Mouse (Mus musculus): ENCODE results near the gene Tmtc2.

Tmtc2 gene

DNA sequence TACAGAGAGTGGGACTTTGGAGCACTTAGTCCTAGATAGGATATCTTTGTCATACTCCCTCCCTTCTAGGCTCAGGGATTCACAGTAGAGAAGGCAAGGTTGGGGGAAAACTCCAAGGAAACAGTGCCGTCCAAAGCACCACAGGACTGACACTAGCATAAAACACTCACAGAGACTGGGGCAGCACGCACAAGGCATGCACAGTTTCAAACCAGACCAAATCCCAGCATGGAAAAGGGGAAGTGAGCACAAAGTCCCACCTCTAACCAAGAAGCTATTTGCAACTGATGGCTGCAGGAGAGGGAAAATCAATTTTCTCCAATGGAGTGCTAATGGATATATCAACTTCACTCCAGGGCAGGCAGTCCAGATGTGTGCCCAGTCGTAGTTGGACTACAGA is 276.7 kb downstream of the Tmtc2 start:
- no peak for DNase-seq (ENCODE audit: low read depth, low spot score)

DNA sequence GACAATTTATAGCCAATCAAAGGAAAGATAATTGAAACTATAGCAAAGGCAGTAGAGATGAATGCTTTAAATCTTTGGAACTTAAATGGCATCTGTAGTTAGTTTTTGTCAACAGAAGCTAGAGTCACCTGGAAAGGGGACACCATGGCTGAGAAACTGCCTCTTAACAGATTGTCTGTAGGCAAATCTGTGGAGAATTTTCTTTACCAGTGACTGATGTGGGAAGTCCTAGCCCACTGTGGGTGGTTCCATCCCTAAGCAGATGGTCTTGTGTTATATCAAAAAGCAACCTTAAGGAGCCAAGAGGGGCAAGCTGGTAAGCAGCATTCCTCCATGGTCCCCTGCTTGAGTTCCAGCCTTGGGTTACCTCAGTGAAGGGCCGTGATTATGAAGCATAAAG is 281.3 kb downstream of the Tmtc2 start:
- DNase-seq (ENCODE audit: low read depth, low spot score): peak; percentile 65

DNA sequence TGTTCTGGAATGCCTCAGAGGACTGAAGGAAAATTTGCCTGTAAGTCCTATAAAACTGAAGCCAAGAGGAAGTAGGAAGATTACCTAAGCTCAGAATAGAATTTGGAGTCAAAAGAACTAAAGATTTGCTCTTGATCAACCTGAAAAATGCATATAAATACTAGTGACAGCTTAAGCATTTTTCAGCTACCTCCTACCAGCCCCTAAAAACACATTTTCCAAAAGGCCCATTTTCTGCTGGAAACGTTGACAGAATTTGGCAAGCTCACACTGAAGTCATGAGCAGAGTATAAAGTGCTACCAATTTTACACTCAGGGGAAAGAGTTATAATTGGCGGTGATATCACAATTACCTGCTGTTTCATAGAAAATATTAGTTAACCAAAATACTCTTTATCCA is 285.8 kb downstream of the Tmtc2 start:
- DNase-seq (ENCODE audit: low read depth, low spot score): peak; percentile 67

DNA sequence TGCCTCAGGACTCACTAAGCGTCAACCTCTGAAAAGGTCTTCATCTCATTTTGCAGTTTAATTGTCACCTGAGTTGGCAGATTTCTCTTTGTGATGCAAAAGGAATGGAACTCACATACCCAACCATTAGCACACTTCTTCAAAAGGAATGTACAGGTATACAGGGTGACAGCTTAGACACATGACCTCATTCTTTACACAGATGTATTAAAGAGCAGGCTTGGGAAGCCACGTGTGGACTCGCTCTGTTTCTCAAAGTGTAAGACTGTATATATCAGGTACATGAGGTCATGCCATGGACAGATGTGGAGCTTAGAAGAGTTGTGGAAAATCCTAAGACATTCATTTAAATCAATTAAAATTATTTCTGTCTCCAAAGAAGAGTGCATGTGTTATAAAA is 286.7 kb downstream of the Tmtc2 start:
- DNase-seq (ENCODE audit: low read depth, low spot score): no peak

DNA sequence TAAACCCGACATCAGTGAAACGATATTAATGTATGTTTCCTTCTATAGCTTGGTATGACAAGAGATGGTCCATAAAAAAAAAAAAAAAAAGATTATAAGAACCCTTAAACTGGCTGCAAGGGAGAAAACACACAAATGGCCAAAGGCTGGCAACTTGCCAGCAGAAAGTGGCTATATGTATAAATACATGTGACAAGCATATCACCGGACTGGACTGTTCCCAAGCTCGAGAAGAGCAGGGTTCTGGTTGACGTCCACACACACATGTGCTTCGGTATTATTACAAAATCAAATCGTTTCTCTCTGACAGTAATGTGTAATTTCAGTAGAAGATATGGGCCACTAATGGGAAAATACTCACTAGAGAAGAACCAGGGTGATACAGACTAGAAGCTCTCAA is 287.2 kb downstream of the Tmtc2 start:
- no peak for DNase-seq (ENCODE audit: low read depth, low spot score)

DNA sequence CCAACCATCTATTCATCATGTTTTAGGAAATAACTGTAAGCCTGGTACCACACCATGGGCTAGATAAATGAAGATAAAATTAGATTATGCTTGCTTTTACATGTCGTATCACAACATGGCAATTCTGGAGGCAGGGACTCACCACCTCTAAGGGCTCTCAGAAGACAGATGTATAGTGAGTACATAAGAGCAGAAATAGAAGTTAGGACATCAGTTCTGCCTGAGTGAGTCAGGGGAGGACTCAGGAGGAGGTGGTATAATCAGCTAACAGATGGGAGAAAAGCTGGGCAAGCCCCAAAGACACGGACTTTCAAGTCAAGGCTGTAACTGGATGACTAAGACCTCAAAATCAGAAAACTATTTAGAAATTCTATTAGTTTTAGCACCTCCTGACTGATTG is 288.0 kb downstream of the Tmtc2 start:
- DNase-seq (ENCODE audit: low read depth, low spot score): peak; percentile 85

DNA sequence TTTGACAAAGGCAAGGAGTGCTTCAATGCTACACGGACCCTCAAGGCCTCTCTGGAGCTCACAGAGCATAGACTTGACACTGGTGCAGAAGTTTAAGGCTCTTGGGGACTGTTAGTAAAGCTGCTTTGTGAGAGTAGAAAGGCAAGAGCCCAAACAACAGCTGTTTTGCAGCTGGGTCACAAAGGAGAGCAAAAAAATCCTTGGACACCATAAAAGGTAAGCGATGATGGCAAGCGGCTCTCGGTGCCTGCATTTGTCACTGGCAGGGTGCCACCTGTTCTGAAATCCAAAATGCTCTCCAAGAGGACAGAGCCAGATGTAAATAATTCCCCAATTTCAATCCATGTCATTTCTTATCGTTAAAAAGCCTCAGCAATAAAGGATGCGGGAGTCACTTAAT is 290.1 kb downstream of the Tmtc2 start:
- DNase-seq (ENCODE audit: low read depth, low spot score): peak; percentile 39

DNA sequence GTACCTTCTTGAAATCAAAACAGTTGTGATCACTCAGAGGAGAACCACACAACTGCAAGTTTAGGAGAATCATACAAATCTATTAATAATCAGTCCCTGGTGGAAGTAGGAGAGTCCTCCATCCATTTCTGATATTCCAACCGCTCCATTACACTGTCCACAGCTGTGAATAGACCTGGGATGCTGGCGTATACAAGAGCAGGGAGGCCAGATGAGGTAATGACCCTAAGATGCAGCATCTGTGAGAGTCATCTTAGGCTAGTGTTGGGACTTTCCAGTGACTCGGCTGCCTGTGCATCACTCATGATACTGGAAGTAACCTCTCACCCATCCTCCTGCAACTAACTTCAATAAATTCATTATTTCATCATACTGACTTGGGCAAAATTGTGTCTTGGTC is 293.3 kb downstream of the Tmtc2 start:
- no peak for DNase-seq (ENCODE audit: low read depth, low spot score)

DNA sequence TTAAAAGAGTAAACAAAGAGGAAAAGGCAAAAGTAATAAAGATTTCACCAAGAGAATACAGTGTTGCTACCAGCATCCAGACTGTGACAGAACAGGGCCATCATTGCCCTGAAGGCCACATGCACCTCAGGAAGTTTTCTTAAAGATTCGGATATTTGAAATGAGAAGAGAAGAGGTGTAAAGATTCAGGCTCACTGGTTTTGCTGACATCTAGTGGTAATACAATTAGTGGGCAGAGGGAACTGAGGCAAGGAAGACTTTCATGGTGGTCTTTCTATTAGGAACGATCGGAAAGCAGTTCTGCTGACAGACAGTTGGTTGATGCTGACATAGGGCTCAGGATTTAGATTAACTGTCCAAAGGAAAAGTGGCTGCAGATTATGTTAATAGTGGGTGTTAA is 314.2 kb downstream of the Tmtc2 start:
- DNase-seq (ENCODE audit: low read depth, low spot score): peak; percentile 27

DNA sequence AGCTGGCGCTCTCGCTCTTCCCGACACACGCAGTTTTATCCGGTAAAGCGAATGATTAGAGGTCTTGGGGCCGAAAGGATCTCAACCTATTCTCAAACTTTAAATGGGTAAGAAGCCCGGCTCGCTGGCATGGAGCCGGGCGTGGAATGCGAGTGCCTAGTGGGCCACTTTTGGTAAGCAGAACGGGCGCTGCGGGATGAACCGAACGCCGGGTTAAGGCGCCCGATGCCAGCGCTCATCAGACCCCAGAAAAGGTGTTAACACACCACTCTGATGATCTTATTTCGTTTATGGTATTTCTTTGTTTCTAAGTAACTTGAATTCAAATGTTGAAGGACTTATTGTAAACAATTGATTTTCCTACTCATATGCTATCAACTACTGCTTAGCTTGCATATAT is 336.0 kb downstream of the Tmtc2 start:
- DNase-seq (ENCODE audit: low read depth, low spot score): peak; percentile 80

DNA sequence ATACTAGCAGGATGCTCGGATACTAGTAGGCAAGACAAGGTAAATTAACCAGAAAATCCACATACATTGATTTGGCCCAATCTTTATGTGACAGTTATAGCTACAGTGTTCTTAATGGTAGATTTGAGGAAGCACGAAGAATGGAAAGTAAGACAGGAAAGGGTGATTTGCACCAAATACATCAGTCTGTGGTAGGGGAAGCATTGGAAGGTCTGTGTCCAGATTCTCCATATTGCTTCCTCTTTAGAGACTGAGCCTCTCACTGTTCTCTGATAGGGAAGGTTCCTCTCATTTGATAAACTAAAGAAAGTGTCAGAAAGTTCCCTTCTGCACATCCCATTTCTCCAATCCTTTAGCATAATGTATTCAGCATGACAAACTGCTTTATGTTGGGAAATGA is 341.4 kb downstream of the Tmtc2 start:
- DNase-seq (ENCODE audit: low read depth, low spot score): no peak

DNA sequence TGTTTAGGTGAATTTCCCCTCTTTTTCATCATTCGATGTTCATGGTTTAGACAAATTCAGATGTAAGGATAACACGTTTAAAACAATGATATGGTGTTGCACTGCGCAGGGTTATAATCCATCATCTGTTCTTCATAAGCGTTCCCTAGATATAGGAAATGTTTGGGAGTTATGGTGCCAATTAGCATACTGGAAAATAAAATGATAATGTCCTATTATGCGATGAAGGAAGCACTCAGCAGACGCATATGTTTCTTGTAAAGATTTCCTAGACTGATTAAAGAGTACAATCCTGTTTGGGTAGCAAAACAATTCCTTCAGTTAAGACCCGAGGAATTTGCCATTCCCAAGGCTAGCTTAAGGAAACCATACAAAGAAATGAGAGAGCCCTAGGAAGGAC is 343.8 kb downstream of the Tmtc2 start:
- no peak for DNase-seq (ENCODE audit: low read depth, low spot score)

DNA sequence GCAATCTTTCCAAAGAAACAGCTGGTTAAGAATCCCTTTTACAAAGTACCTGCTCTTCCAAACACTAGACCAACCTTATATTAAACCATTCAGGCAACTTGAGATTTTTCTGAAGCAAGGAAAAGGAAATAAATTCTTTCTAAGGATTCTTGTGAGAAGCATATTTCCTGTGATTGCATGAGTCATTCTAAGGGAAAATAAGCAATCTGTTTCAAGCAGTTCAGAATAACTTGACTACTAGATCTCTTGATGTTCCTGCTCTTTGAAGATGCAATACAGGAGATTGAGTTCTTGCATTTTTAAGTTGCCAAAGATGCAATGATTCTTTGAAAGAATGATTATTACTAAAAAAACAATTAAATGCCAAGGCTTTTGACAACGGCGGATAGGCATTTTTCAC is 345.6 kb downstream of the Tmtc2 start:
- peak; percentile 60 for DNase-seq (ENCODE audit: low read depth, low spot score)

DNA sequence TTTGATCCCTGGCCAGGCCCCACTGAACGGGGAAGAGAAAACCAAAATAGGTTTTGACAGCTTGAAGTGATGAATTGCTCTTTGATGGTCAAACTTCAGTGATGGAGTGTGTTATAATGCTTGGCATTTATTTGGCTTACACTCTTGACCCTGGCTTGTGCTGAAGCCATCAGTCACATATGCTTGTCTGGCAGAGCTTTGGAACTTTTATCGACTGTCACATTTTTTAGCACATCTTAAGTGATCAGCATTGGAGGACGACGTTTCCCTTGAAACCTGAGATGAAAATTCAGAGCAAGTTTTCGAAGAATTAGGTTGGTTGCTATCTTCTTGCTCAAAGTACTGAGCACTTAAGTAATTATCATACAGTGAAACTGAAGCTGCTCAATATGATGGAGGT is 346.6 kb downstream of the Tmtc2 start:
- DNase-seq (ENCODE audit: low read depth, low spot score): no peak

DNA sequence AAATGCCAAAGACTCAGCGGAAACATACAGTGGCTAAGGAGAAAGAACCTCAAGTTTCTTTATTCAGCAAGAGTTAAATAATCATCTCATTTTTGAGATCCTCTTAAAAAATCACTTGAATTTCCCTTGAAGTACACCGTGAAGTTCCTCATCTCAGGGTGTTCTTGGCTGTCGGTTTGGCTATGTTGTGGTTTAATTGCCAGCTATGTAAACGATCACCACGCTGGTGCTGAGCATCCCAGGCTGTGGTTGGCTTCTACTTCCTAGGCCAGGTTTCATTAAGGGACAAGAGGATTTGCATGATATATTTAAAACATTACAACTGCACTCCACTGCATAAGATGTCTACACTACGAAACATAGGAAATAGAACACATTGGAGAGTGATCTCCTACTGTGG is 348.5 kb downstream of the Tmtc2 start:
- no peak for DNase-seq (ENCODE audit: low read depth, low spot score)

DNA sequence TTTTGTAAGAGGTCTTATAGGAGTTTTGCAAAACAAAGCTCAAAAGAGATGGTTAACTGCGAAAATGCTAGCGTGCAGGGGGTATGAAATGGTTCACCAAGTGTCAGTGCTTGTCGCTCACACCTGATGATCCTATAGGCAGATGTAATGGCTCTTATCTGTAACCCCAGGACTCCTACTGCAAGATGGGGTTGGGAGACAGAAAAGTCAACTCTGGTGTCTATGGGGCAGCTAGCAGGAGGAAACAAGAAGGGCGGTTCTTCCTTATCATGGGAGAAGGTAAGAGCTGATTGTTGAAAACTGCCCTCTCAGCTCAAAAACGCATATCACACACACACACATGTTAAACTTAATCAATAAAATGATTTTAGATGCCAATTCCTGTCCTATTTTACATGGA is 351.3 kb downstream of the Tmtc2 start:
- DNase-seq (ENCODE audit: low read depth, low spot score): no peak

DNA sequence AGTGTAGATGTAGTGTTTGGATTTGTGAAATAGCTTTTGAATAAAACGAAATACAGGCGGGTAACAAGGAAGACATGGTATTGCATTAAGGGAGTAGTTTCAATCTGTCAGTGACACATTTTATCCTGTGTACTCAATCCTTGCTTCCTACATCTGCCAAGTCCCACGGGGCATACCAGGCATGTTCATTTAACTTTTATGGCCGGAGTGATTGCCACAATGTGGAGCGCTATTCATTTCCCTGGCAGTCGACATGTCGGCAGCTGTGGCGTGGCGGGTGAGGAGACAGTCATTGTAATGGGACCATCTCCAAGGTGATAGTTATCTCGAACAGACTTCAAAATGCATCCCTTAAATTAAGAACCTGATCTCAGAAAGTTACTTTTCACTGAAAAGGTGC is 372.8 kb downstream of the Tmtc2 start:
- DNase-seq (ENCODE audit: low read depth, low spot score): no peak

DNA sequence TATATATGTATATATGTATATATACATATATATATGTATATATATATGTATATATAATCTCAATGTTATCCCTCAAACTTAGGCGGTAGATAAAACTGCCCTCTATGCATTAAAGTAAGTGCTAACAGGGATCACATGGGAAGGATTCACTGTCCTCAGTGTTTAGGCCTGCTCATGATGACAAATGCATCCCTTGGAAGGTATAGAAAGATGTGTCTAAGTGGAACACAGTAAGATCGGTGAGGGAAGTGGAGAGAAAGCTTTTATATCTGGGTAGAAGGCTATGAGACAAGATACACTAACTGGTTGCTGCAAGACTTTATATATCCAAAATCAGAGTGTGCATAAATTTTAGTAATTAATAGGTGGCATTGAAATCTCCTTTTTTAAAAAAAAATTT is 373.6 kb downstream of the Tmtc2 start:
- no peak for DNase-seq (ENCODE audit: low read depth, low spot score)

DNA sequence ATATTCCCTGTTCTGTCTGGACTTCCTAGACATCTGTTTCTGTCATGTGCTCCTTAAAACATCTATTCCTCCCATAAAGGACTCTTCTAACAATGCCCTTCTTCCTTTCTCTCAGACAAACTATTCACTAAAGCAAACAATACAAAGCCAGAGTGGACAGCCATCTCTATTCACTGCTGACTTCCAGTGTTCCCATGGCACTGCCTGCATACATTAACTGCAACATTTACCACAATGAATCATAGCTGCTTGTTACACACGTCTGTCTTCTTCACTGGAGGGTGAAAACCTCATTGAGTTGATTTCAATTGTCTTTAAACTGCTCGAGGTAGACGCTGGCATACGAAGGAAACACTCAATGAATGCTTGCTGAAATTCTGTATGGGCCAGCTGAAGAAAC is 374.2 kb downstream of the Tmtc2 start:
- DNase-seq (ENCODE audit: low read depth, low spot score): no peak

DNA sequence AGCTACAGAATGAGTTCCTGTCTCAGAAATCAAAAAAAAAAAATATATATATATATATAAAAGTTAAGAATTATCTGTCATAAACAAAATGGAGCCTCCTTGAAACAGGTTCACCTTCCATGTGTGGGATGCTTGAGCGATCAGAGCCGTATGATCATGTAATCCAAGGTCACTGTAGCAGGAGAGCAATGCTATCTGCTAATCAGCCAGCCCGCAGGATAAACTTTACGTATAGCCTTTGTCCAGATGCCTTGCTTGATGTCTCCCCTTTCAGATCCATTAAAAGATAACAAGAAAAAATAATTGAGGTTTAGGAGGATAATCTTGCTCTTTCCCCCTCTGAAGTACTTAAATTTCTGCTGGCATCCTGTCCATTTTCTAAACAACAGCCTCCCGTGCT is 374.7 kb downstream of the Tmtc2 start:
- no peak for DNase-seq (ENCODE audit: low read depth, low spot score)

DNA sequence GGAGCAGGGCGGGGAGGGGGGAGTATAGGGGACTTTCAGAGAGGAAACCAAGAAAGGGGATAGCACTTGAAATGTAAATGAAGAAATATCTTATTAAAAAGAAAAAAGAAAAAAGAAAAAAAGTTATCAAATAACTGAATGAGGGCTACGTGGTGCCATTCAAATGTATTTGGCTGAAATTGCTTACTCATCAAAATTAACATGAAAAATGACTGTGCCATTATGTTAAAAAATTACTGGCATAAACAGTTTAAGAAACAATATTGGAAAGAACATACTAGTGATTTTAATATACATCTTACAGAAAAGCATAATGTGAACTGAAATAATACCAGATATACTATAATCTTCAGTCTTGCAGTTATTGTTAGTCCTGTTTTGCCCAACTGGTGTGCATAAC is 378.9 kb downstream of the Tmtc2 start:
- DNase-seq (ENCODE audit: low read depth, low spot score): no peak

DNA sequence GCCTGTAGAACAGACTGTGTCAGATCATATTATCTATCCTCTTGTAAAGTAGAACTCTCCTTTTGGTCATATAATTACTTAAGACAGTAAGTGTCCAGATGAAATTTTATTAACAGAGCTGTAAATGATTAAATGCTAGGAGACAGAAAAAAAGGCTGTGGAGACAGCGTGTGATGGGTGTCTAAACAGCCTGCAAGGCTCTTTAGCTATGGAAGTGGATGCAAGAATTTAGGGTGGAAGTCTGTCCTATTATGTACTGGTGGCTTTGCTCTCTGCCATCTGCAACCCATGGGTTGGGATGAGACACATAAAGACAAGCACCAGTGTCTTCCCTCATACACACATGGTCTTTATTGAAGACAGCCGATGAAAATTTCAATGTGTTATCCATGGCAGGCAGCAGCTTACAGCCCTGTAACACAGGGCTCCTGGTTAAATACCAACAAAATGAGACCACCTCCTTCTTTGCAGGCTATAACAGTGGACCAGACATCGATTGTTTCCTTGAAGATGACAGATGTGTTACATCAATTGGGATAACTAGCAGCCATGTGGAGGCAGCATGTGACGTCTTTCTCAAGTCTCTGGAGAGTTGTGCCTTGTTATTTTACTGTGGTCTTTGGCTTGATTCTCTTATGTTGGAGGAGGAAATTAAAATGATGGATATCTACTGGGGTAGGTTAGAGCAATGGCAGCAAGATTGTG is 380.3 kb downstream of the Tmtc2 start:
- DNase-seq (ENCODE audit: low read depth, low spot score): no peak

DNA sequence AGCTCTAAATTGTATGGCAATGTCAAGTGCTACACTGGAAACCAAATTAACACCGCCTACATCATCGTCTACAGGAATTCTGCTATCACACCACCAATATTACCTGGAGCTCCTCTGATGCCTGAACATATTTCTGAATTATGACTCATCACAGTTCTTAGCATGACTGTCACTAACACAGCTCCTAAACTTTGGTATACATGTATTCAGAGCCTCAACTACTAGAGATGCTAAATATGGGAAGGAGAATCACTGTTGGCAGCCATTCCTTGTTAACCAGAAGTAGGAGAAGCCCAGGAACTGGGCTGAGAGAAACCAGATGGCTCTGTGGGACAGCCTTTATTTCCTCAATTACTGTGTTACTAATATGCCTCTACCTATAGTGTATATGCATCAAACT is 382.2 kb downstream of the Tmtc2 start:
- peak; percentile 66 for DNase-seq (ENCODE audit: low read depth, low spot score)

DNA sequence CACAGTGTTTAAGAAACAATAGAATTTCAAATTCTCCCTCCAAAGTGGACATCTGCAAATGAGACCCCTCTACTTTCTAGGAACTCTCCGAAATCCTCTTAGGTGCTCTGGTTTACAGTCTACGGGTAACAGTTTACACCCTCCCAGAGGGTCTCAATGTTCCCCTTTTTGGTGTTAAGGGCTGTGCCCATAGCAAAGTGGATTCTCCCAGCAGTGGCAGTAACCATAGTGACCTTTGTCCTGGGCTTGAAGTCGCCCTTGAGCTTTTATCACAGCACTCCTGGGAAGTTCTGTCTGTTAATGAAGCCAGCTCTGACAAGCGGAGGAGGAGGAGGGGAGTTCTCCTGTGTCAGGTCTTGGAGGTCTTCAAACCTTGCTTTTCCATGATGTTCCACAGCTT is 384.5 kb downstream of the Tmtc2 start:
- DNase-seq (ENCODE audit: low read depth, low spot score): no peak
